Mouse (Mus musculus): ENCODE data around the gene Kptn.

DNA sequence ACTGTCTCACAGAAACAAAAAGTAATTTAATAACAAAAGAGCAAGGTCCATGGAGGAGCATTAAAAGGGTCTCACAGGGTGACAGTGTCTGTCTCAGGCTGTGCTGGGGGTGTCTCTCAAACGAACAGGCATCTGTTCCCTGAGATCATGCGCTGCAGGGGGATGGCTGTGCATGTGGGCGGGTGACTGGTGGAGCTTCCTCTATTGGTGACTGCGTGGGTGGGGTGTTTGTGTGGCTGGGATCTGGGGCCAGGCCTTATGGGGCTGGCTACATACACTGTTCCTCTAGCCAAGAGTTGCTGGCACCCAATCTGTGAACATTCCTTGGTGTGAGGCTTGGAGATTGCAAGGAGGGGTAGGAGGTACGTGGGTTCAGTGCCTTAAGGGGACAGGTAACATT, 29.5 kb downstream of the Kptn start:
- TF ChIP-seq CTCF (IDR thresholded peaks at IDR 0.05; ENCODE audit: borderline replicate concordance, extremely low read depth, insufficient read depth, insufficient read length): no peak
- no peak for TF ChIP-seq POLR2A (IDR thresholded peaks at IDR 0.05; ENCODE audit: borderline replicate concordance, extremely low read depth, insufficient read depth, insufficient read length, poor library complexity, severe bottlenecking)

Data from brain, embryonic 14.5 days (tissue).